Mouse (Mus musculus): ENCODE results near the gene Lekr1.
"Not testable (repeated sequence)": the region's sequence is repeated elsewhere in the genome, so short reads cannot be mapped to it uniquely, and the experiment has no call there.

Lekr1 gene

DNA sequence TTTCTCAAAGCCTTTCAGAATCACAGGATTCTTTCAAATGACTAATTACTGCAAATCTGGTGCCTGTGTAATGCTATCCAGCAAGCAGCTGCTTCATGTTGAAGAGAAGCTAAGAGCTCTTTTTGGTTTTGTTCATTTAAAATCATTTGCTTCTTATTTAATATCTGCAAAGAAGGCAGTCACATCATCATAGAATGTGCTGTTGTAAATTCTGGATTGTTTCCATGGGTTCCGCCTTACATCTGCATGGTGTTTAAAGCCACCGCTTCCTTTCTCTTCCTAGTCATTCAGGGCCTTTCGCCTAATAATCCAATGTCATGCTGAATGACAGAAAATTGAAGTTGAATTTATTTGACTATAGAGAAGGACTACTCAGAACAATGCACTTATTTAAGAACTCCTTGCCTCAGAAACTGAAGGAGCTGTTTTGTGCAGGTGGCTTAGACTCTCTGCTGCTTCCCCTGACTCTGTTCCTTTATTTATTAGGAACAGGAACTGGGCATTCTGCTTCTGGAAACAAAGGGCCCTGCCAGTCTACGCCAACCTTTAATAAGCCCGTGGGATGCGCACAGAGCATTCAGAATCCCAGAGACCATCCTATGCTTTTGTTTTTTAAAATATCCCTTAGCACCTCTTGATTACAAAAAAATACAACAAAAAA, 101.3 kb downstream of the Lekr1 start:
- DNase-seq (ENCODE audit: low spot score in 2 of 2), result no peak

GRCm38 (mm10) chr3:65769666-65770065, 103.6 kb downstream of the Lekr1 start:
- DNase-seq (ENCODE audit: low spot score in 2 of 2), result not testable (repeated sequence)

DNA sequence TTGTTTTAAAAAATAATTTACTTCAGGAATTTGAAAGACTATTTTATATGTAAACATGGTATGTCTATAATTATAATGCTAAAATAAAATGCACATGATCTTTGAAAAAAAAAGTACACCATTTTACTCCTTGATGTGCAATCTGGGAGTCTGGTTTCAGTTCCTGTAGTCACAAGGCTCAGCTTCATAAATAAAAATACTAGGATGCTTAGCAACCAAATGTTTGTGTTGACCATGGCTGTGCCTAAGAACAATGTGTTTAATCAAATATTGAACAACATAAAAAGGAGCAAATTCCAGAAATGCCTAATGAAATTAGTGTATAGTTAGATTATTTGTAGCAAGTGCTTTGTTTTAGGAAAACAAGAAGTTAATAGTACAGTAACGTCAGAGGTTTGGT, 107.9 kb downstream of the Lekr1 start:
- no peak for DNase-seq (ENCODE audit: low spot score in 2 of 2)

DNA sequence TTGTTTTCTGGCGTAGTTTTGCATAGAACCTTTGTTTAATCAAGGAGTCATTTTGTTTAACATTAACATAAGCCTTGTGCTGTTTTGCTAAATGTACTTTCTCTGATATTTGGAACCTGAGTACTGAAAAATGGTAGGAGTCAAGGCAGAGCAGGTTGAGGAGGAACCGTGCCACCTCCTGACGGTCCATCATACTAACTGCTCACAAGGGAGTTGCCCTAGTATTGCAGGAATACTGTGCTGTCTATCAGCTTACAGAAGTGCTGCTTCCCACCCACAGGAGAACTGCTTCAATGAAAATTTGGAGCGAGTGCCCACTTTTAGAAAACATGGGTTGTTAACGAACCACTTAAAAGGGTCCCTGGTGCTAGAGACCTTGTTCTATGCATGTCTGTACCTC, 109.1 kb downstream of the Lekr1 start:
- DNase-seq (ENCODE audit: low spot score in 2 of 2), result no peak

- no peak for DNase-seq (ENCODE audit: low spot score in 2 of 2)
Measured at GRCm38 (mm10) chr3:65782246-65782645, 116.2 kb downstream of the Lekr1 start.

DNA sequence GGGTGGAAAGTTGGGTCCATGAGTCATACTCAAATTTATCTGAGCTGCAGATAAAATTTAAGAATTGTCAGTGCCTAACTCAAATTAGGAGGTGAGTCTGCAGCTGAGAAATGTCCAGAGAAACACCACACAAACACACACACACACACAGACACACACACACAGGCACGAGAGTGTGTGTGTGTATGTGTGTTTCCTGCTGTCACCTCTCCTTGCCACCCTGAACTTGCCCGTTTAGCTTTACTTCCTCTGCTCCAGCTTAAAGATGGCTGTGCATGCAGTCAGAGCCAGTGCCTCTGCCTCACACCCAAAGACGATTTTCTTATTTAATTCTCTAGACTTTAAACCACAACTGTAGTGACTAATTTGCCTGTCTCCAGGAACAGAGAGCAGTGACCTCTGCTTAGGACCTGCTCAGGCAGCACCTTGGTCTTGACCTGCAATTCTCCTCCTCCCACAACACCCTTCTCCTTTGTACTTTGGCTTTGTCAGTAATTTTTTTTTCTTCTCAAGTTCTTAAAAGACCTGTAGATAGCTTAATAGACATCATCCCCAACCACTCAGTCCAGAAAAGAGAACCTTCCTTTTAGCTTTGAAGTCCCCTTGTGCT, 124.2 kb downstream of the Lekr1 start:
- no peak for DNase-seq (ENCODE audit: low spot score in 2 of 2)

DNA sequence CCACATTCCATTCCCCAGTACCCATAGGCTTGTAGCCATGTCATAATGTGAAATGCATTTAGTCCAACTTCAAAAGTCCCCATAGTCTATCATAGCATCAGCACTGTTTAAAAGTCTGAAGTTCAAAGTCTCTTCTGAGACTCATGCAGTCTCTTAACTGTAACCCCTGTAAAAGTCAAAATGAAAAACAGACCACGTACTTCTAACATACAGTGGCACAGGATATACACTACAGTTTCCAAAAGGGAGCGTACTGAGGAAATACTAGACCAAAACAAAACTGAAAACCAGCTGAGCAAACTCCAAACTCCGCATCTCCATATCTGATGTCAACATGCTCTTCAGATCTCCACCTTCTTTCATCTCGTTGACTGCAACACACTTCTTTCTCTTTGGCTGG, 127.5 kb downstream of the Lekr1 start:
- DNase-seq (ENCODE audit: low spot score in 2 of 2), result no peak

DNA sequence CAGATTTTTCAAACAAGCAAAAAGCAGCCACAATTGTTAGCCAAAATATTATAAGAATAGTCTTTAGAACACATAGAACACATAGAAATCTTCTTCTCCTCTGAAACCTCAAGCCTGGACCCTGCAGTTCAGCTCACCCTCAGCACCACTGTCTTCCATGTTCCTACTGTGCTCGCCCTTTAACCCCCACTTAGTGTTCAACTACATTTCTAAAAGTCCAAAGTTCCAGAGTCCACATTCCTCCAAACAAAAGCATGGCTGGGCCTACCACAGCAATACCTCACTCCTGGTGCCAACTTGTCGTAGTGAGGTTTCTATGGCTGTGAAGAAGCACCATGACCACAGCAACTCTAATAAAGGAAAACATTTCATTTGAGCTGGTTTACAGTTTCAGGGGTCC, 128.7 kb downstream of the Lekr1 start:
- no peak for DNase-seq (ENCODE audit: low spot score in 2 of 2)

GRCm38 (mm10) chr3:65797345-65798137, 131.5 kb downstream of the Lekr1 start:
- DNase-seq (ENCODE audit: low spot score in 2 of 2), result no peak

GRCm38 (mm10) chr3:65800962-65801361, 134.9 kb downstream of the Lekr1 start:
- DNase-seq (ENCODE audit: low spot score in 2 of 2), result no peak

GRCm38 (mm10) chr3:65802185-65802584, 136.2 kb downstream of the Lekr1 start:
- no peak for DNase-seq (ENCODE audit: low spot score in 2 of 2)

DNA sequence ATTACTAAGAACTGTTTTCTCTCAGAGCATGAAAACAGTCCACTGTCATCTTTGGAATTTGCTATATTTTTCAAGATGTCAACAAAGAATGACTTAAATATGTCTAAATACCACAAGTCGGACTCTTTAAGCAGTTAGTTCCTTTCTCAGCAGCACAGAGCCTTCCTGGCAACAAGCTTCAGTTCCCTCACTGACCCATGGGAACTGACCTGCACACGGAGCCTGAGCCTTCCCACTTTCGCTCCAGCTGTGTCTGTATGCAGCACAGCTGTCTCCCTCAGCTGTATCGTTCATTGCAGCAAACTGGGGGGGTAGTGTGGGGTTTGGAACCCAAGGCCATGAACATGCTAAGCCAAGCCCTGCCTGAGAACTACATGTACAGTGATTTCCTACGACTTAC, 136.8 kb downstream of the Lekr1 start:
- DNase-seq (ENCODE audit: low spot score in 2 of 2), result no peak

DNA sequence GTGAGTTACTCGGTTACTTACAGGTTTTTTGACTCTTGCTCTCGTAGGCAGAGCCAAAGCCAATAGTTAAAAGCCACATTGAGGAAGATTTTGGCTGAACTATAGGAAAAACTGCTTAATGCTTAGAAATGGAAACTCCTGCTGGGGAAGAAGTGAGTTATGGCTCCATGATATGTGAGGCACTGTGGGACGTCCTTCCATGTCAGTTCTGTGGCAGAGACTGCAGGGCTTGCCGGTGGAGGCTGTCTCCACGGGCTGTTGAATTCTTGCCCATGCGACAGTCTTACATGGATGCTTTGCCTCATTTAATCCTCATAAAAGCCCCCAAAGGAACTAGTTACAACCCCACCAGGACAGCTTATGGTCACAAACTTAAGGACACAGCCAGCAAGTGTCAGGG, 148.9 kb downstream of the Lekr1 start:
- DNase-seq (ENCODE audit: low spot score in 2 of 2), result no peak

DNA sequence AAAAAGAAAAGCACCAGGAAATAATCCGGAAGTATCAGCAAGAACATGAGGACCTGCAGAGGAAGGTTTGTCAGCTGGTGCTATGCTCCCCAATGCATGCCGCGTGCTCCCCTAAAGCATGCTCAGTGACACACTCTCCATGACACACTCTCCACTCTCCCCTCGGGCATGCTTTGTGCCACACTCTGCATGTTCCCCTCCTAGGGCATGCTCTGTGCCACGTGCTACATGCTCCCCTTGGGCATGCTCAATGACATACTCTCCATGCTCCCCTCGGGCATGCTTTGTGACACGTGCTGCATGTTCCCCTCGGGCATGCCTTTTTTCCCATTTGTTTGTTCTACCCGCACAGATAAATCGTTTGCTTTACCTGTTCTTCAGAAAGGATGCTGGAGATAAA, 150.0 kb downstream of the Lekr1 start:
- no peak for DNase-seq (ENCODE audit: low spot score in 2 of 2)

GRCm38 (mm10) chr3:65818597-65818996, 152.6 kb downstream of the Lekr1 start:
- DNase-seq (ENCODE audit: low spot score in 2 of 2), result no peak

DNA sequence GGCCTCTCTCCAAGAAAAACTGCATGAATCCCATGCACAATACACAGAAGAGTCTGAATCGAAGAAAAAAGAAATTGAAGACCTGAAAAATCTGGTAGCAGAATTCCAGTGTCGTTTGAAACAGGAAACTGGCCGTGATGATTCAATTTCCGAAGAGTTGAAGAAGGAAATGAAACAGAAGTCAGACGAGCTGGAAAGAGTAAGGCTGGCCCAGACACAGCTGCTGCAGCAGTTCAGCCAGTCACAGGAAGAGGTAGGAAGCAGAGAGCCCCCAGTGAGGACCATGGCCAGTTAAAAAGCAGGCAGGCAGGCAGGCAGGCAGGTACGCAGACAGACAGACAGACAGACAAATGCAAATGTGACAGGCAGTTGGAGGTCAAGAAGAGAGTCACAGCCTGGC, 153.8 kb downstream of the Lekr1 start:
- no peak for DNase-seq (ENCODE audit: low spot score in 2 of 2)

- DNase-seq (ENCODE audit: low spot score in 2 of 2), result no peak
Measured at GRCm38 (mm10) chr3:65824886-65825285, 158.9 kb downstream of the Lekr1 start.

- DNase-seq (ENCODE audit: low spot score in 2 of 2), result no peak
Measured at GRCm38 (mm10) chr3:65826716-65827115, 160.7 kb downstream of the Lekr1 start.

GRCm38 (mm10) chr3:65827400-65827799, 161.4 kb downstream of the Lekr1 start:
- DNase-seq (ENCODE audit: low spot score in 2 of 2), result no peak

DNA sequence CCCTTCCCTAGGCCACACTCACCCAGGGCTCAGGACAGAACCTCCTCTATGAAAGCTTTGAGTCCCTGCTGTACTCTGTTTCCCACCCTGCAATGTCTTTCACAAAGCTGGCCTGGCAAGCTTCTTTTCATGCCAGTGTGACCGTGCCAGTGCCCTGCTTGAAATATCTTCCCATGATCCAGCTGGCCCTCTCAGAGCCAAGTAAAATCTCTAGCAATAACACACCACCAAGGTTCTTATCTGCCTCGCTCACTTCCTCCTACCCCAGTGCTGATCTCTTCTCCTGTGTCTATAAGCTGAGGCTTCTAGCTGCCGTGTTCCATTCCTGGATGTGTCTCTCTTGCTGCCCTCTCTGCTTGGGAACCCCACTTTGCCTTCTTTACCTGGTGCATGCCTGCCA, 162.0 kb downstream of the Lekr1 start:
- no peak for DNase-seq (ENCODE audit: low spot score in 2 of 2)

GRCm38 (mm10) chr3:65829230-65829629, 163.2 kb downstream of the Lekr1 start:
- DNase-seq (ENCODE audit: low spot score in 2 of 2), result peak; percentile 18 to 28

GRCm38 (mm10) chr3:65829943-65830483, 164.0 kb downstream of the Lekr1 start:
- DNase-seq (ENCODE audit: low spot score in 2 of 2), result no peak

DNA sequence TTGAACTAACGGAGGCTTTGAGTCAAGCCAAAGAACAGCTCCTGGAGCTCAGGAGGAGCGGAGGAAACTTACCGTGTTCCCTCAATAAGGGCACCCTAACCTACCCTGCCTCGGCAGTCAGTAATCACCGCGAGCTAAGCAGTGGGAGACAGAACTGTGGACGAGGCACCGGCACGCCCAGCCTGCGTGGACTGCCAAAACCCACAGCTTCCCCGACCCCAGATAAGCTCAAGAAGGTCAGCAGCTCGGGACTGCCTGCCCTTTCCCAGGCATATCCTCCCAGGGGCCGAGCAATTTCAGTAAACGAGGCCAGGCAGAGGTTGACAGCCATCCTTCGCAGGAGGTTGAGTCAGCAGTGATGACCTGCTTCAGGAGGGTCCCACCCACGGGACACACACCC, 164.8 kb downstream of the Lekr1 start:
- DNase-seq (ENCODE audit: low spot score in 2 of 2), result no peak

All from frontal cortex, postnatal 36 days (tissue).